In genomic region chr3:159181504-159181903, GRCm38 (mm10) we compare ENCODE assay signal across 26 mouse cellular contexts.
A peak's percentile ranks its signal among the peaks of the same experiment; 100 is the strongest.
DNase-seq lines count a peak whose midpoint lies in the region; TF ChIP-seq lines count a peak whose summit lies in the region.
"Had no signal": no experiment of that assay in that cellular context is flagged by ENCODE, and none has a peak within 500 bp of the region (broad histone marks: within the 10 kb centered on the region; RNA-seq: fewer than 3 reads in every experiment).

No protein-coding gene starts in this region.

- dilution Hi-C loops in CH12.LX (cut with MboI; ENCODE audit: extremely low pct_ligation_motif_present, extremely low pct_unique_long_range_greater_than_20kb, low sequenced_read_pairs): no loop called here

- H3K9me3 ChIP-seq in CH12.LX (replicated peaks; ENCODE audit: low read length): no peaks in the 10 kb centered on the region
- H3K9me3 ChIP-seq: embryonic facial prominence, embryonic 12.5 days; forebrain, embryonic 10.5 days; forebrain, embryonic 13.5 days; G1E; heart, embryonic 10.5 days; heart, embryonic 13.5 days had no signal

- TF ChIP-seq POLR2A in CH12.LX (IDR thresholded peaks at IDR 0.05; ENCODE audit: low read depth, low read length): no peak

- H3K4me3 ChIP-seq in CH12.LX (replicated peaks in 1 of 3; ENCODE audit: low read depth in 2 of 3, low read length in 2 of 3, poor library complexity in 1 of 3): no peak overlapping the region
- H3K4me3 ChIP-seq: embryonic facial prominence, embryonic 12.5 days; forebrain, embryonic 10.5 days; forebrain, embryonic 13.5 days; heart, adult 2 months; heart, embryonic 10.5 days; heart, embryonic 13.5 days had no signal

- H3K27ac ChIP-seq in CH12.LX (ENCODE audit: insufficient read depth, low read depth): no peak overlapping the region
- H3K27ac ChIP-seq: embryonic facial prominence, embryonic 12.5 days; forebrain, embryonic 10.5 days; forebrain, embryonic 13.5 days; heart, adult 2 months; heart, embryonic 10.5 days; heart, embryonic 13.5 days; hindbrain, embryonic 14.5 days; hindbrain, postnatal 0 days had no signal

- TF ChIP-seq CTCF in CH12.LX (conservative IDR thresholded peaks at IDR 0.05 in 1 of 2, IDR thresholded peaks at IDR 0.05 in 1 of 2; ENCODE audit: low read depth in 2 of 2, low read length in 2 of 2): no peak

- in situ Hi-C loops in CH12.LX (cut with MboI; ENCODE audit: low pct_ligation_motif_present, low pct_unique_long_range_greater_than_20kb, low sequenced_read_pairs): no loop called here

- no peaks in the 10 kb centered on the region for H3K4me1 ChIP-seq in CH12.LX (ENCODE audit: control insufficient read depth in 1 of 2, insufficient read depth in 2 of 2)
- H3K4me1 ChIP-seq: embryonic facial prominence, embryonic 12.5 days; forebrain, embryonic 10.5 days; forebrain, embryonic 13.5 days; heart, embryonic 10.5 days; heart, embryonic 13.5 days had no signal

- no peaks in the 10 kb centered on the region for H3K79me2 ChIP-seq in CH12.LX (replicated peaks; ENCODE audit: control insufficient read depth, extremely low read depth, insufficient read depth, poor library complexity, severe bottlenecking)

- no peak for TF ChIP-seq EP300 in CH12.LX (IDR thresholded peaks at IDR 0.05; ENCODE audit: low read length)

- TF ChIP-seq RAD21 in CH12.LX (IDR thresholded peaks at IDR 0.05; ENCODE audit: low read depth, low read length): no peak

- peak; percentile 69 for DNase-seq in 3T3-L1 (ENCODE audit: low read depth, low spot score)
- DNase-seq in CH12.LX (ENCODE audit: extremely low read depth): peak; percentile 13
- DNase-seq in brain, adult 2 months (ENCODE audit: low read depth, low spot score): peak; percentile 12
- no peak for DNase-seq in adrenal gland, postnatal 36 days
- no peak for DNase-seq in right cerebral cortex, postnatal 25 days
- no peak for DNase-seq in embryo, embryonic 10.5 days (ENCODE audit: low spot score)
- DNase-seq: adrenal gland, adult 8-10 months; adrenal gland, postnatal 25 days; cerebellum, adult 11 months; cerebellum, adult 8-10 months; cerebellum, postnatal 10 days; cerebellum, postnatal 36 days; gastrocnemius, postnatal 10 days; gastrocnemius, postnatal 36 days; heart, adult 2 months; heart, postnatal 14 days; heart, postnatal 4 days; kidney, adult 2 months had no signal

- no peaks in the 10 kb centered on the region for H3K36me3 ChIP-seq in CH12.LX (replicated peaks in 1 of 2; ENCODE audit: control insufficient read depth in 1 of 2, insufficient read depth in 1 of 2, low read length in 1 of 2)
- H3K36me3 ChIP-seq: embryonic facial prominence, embryonic 12.5 days; forebrain, embryonic 10.5 days; G1E; heart, embryonic 10.5 days; heart, embryonic 13.5 days had no signal

- no peaks in the 10 kb centered on the region for H3K27me3 ChIP-seq in CH12.LX (replicated peaks)
- H3K27me3 ChIP-seq: embryonic facial prominence, embryonic 12.5 days; forebrain, embryonic 13.5 days; heart, embryonic 13.5 days had no signal

- no peak overlapping the region for H3K4me2 ChIP-seq in CH12.LX (ENCODE audit: insufficient read depth, low read depth, poor library complexity, severe bottlenecking)
- H3K4me2 ChIP-seq: embryonic facial prominence, embryonic 12.5 days; forebrain, embryonic 13.5 days; heart, embryonic 13.5 days; hindbrain, embryonic 14.5 days had no signal

- no peak overlapping the region for H3K9ac ChIP-seq in CH12.LX (ENCODE audit: insufficient read depth, low read depth)
- H3K9ac ChIP-seq: embryonic facial prominence, embryonic 12.5 days; forebrain, embryonic 13.5 days; heart, embryonic 13.5 days; hindbrain, embryonic 14.5 days had no signal

TF ChIP-seq in CH12.LX, 34 proteins besides CTCF, POLR2A, EP300 and RAD21:
- TF ChIP-seq E2F4 (IDR thresholded peaks at IDR 0.05; ENCODE audit: insufficient replicate concordance, low read depth, low read length): no peak
- TF ChIP-seq RCOR1 (conservative IDR thresholded peaks at IDR 0.05; ENCODE audit: low read depth, low read length): no peak
- TF ChIP-seq USF1 (IDR thresholded peaks at IDR 0.05; ENCODE audit: low read depth, low read length): no peak
- TF ChIP-seq ZMIZ1 (IDR thresholded peaks at IDR 0.05; ENCODE audit: low read depth, low read length): no peak
- TF ChIP-seq ZC3H11A (IDR thresholded peaks at IDR 0.05; ENCODE audit: low read depth, low read length): no peak
- no peak for TF ChIP-seq ZKSCAN1 (IDR thresholded peaks at IDR 0.05; ENCODE audit: borderline replicate concordance, low read depth, low read length)
- no peak for TF ChIP-seq MAFK (IDR thresholded peaks at IDR 0.05; ENCODE audit: insufficient replicate concordance, low read length)
- TF ChIP-seq JUND (conservative IDR thresholded peaks at IDR 0.05; ENCODE audit: low read depth, low read length): 0 out of 2 replicates have a peak, but pooled peaks have one; percentile 44

Comparison
In these comparisons a context has a peak if more than half of its experiments do, and no peak if none do; other contexts are left out.
1. DNase-seq: peak in 3T3-L1 (single experiment), CH12.LX (single experiment) and brain, adult 2 months (single experiment); none in adrenal gland, postnatal 36 days (0 of 2), right cerebral cortex, postnatal 25 days (single experiment) and embryo, embryonic 10.5 days (single experiment).